In genomic region chr13:111896279-111896678, GRCm38 (mm10) we compare ENCODE assay signal across 10 mouse cellular contexts.
A peak's percentile ranks its signal among the peaks of the same experiment; 100 is the strongest.
DNase-seq lines count a peak whose midpoint lies in the region; ATAC-seq and TF ChIP-seq lines count a peak whose summit lies in the region.
"Had no signal": no experiment of that assay in that cellular context is flagged by ENCODE, and none has a peak within 500 bp of the region (broad histone marks: within the 10 kb centered on the region; RNA-seq: fewer than 3 reads in every experiment).

No protein-coding gene starts in this region.

- intact Hi-C loops in heart, postnatal 25 days (cut with DNase I), result no loop called here

- 2% methylated on average over 2 of the region's 2 CpGs for WGBS in lung, postnatal 0 days

- ATAC-seq in lung, postnatal 0 days, result no peak
- peak; percentile 41 to 57 for ATAC-seq in hematopoietic stem cell, adult 5-6 weeks (replicated peaks in 1 of 2; ENCODE audit: insufficient read depth in 1 of 2, low FRiP score in 2 of 2, low TSS enrichment in 1 of 2, low read depth in 1 of 2, poor library complexity in 2 of 2, severe bottlenecking in 2 of 2)

- H3K9me3 ChIP-seq in lung, postnatal 0 days (ENCODE audit: low read length), result no peaks in the 10 kb centered on the region
- H3K9me3 ChIP-seq: G1E; lung, embryonic 15.5 days had no signal

- no peaks in the 10 kb centered on the region for H3K36me3 ChIP-seq in lung, postnatal 0 days (ENCODE audit: insufficient read depth, low read length)
- H3K36me3 ChIP-seq: G1E; lung, embryonic 15.5 days had no signal

- TF ChIP-seq CTCF in lung, postnatal 0 days (IDR thresholded peaks at IDR 0.05), result no peak

- peak; percentile 9 to 47 for DNase-seq in heart, adult 18-20 months
- no peak for DNase-seq in heart, postnatal 25 days (ENCODE audit: low spot score)
- DNase-seq in lung, postnatal 0 days (ENCODE audit: low spot score), result peak; percentile 40
- no peak for DNase-seq in lung, adult 18-20 months
- peak; percentile 30 for DNase-seq in skeletal muscle tissue, adult 2 months (ENCODE audit: low read depth, low spot score)
- DNase-seq in frontal cortex, adult 2 months (ENCODE audit: extremely low spot score in 1 of 2, low spot score in 1 of 2), result no peak
- no peak for DNase-seq in thymus, postnatal 14 days

- H3K9ac ChIP-seq in lung, postnatal 0 days (replicated peaks; ENCODE audit: low read depth), result no peak overlapping the region
- H3K9ac ChIP-seq: lung, embryonic 15.5 days had no signal

- no peak overlapping the region for H3K27ac ChIP-seq in lung, postnatal 0 days (ENCODE audit: low read length)
- H3K27ac ChIP-seq: lung, embryonic 15.5 days had no signal

- H3K4me2 ChIP-seq in lung, postnatal 0 days (replicated peaks; ENCODE audit: low read depth, low read length), result no peak overlapping the region
- H3K4me2 ChIP-seq: lung, embryonic 15.5 days had no signal

- H3K4me1 ChIP-seq in lung, postnatal 0 days (ENCODE audit: insufficient read depth, low read depth, low read length), result no peaks in the 10 kb centered on the region

- H3K4me3 ChIP-seq in lung, postnatal 0 days (ENCODE audit: low read depth, low read length), result no peak overlapping the region
- H3K4me3 ChIP-seq: lung, embryonic 15.5 days had no signal

- TF ChIP-seq EP300 in lung, postnatal 0 days (IDR thresholded peaks at IDR 0.05), result no peak

- H3K27me3 ChIP-seq in lung, postnatal 0 days (replicated peaks; ENCODE audit: insufficient read depth, low read length), result no peaks in the 10 kb centered on the region
- H3K27me3 ChIP-seq: lung, embryonic 15.5 days had no signal

Comparison
In these comparisons a context has a peak if more than half of its experiments do, and no peak if none do; other contexts are left out.
1. DNase-seq: peak in heart, adult 18-20 months (2 of 2), lung, postnatal 0 days (single experiment) and skeletal muscle tissue, adult 2 months (single experiment); none in heart, postnatal 25 days (single experiment), lung, adult 18-20 months (0 of 2), frontal cortex, adult 2 months (0 of 2) and thymus, postnatal 14 days (single experiment).